Mouse (Mus musculus) layer of hippocampus, postnatal 36 days (tissue): ENCODE measurements at regions not wholly inside any gene's neighbourhood (a gene's known extent, or its start where the extent isn't known, plus 50 kb on each side); places are given as distances from the start of the nearest gene placed in this dataset.

Source experiments
- DNase-seq, 2 experiments: peaks; one replicate each; pipeline ENCODE4 v3.0.0; 2022

DNA sequence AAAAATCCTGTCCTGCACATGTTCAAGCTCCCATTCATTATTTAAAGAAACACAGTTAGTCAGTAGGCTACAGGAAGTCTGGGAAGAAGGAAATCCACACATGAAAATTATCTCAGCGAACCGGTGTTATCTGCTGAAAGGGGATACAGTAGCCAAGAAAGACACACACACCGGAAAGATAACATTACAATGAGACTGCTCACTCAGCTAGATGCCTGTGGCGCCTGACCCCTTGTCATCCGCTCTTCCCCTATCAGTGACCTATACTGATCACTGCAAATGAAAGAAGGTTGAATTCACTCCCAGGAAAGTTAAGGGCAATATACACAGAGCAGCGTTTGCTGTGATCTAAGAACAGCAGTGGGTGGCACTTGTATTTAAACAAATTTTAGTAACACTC, 481.0 kb upstream of the Sox11 start:
- no peak for DNase-seq

- no peak for DNase-seq
These were observed 454.3 kb upstream of the Sox11 start for GRCm38 (mm10) chr12:27796642-27797041.

DNA sequence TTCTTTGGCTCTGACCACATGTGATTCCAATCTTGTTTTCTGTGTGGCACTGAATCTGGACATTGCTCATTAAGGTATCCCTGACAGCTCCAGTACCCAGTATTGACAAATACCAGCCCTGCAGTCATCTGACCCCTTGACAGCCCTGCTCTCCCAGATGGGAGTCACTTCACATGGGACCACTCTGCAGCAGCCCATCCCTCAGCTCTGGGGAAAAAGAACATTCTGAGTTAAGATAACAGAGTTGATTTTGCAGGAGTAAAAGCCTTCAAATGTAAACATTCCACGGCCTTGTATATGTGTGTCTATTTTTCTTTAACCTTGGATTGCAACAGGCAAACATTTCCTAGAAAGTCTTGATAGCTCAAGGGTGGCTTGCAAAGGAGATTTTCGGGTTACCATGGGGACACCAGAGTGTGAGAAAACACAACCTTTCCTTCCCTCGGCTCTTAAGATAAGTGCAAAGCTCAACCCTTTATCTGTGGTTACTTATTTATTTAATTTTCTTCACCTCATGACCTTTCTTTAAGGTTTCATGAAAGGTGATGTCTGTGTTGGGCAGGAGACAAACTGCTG, 444.4 kb upstream of the Sox11 start:
- DNase-seq = no peak

- DNase-seq = no peak
These were observed 438.4 kb upstream of the Sox11 start for GRCm38 (mm10) chr12:27780801-27781200.

DNA sequence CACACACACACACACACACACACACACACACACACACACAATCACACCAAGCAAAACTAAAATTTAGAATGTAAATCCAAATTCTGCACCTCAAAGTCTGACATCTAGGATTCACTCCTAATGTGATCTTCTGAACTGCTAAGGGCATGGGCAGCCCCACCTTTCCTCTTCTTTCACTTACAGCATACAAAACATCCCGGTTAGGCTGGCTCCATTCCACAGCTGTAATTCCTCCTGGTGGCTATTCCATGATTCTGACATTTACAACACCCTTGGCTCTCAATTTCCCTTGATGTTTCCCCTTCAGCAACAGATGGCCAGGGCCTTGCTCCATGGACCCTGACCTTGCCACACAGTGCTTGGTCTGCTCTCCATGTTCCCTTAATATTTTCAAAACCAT, 423.6 kb upstream of the Sox11 start:
- no peak for DNase-seq

- no peak for DNase-seq
These were observed 416.6 kb upstream of the Sox11 start for GRCm38 (mm10) chr12:27759016-27759415.

DNA sequence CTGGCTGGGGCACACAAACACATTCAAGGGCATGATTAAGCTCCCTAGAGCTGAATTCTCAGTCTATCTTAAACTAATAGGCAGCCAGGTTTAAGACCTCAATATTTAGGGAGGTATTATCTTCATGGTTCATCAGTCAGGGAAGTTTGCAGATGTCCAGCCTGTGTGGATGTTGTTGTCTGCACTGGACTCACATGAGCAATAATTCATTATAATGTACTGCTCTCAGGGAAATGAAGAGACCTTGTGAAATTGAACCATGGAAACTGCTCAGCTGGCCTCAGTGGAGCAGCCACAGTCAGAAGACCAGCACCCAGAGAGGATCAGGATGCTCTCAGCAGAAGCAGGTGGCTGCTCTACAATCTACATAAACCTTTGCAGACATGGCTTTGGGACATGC, 415.3 kb upstream of the Sox11 start:
- no peak for DNase-seq

DNA sequence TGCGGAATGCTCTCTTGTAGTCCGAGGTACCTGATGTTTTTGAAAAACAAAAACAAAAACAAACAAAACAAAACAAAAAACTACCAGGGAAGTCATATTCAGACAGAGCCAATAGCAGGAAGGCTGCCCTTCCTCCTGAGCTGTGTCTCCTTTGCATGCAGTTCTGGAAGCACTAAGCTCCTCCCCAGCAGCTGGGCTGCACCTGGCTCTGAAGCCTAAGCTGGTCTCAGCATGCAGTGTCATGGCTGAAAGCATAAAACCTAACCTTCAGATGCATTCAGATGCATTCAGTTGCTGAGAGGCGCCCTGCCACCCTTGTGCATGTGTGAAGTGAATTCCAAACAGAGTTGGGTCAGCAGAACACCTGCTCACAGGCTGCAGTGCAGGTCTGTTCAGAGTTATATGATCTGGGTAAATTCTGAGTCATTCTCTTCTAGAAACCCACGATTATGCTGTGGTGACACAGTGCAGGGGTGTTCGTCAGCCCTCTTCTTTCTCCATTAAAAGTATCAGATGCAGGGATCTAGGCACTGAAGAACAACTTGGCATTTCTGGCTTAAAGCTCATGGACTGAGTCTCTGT, 382.3 kb upstream of the Sox11 start:
- DNase-seq = no peak

- no peak for DNase-seq
These were observed 338.1 kb upstream of the Sox11 start for GRCm38 (mm10) chr12:27680459-27680858.

DNA sequence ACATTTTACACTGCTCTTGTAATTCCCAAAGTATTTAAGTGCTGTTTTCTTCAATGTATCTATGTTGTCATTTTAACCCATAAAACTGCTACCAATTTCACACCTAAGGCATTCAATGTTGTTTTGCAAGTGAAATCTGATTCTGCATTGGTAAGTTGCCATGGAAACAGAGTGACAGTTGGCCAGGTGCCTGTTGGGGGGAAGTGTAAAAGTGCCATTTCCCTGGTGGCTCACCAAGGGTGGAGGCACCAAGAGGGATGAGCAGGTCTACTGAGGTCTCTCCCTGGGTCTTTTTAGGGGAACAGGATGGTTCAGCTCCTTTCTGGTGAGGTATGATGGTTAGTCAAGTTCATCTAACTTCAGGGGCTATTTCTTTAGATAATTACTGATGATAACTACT, 331.0 kb upstream of the Sox11 start:
- DNase-seq = peak in 1 of 2 experiments; percentile 8

- no peak for DNase-seq
These were observed 328.3 kb upstream of the Sox11 start for GRCm38 (mm10) chr12:27670650-27671084.

DNA sequence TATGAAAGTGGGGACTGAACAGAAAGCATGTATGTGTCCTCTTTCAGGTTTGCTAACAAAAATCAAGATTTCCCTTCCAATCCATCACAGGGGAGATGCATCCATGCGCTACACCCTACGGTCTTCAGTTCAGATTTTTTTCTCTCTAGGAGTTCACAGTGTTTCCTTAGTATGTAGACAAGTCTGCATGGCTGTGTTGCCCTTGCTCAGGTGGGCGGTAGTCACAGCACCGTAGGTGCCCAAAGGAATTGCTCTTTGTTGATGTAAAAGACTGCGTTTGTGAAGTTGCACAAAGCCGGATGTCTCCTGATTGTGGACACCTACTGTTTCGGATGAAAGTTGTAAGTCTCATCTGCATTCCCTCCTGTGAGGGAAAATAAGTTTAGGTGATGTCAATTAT, 327.8 kb upstream of the Sox11 start:
- DNase-seq = no peak

GRCm38 (mm10) chr12:27669542-27669941, 327.2 kb upstream of the Sox11 start:
- no peak for DNase-seq

GRCm38 (mm10) chr12:27666456-27666855, 324.1 kb upstream of the Sox11 start:
- DNase-seq = no peak

DNA sequence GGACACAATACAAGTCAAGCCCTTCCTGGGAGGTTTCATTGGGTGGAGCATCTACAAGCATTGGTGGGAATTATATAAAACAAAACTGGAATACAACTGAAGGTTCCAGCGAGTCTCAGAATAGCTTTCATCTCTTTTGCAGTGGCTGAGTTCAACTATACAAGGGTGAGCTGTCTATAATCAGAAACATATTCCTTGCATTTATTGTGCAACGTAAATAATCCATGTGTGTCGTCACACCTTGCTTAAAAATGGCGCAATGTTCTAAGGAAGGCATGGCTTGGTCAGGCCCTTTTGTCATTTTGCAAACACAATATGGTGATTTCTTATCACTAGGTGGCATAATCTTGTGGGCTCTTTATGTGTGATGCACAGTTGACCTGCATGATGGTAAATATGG, 320.8 kb upstream of the Sox11 start:
- no peak for DNase-seq

- no peak for DNase-seq
These were observed 320.3 kb upstream of the Sox11 start for GRCm38 (mm10) chr12:27662723-27663122.

DNA sequence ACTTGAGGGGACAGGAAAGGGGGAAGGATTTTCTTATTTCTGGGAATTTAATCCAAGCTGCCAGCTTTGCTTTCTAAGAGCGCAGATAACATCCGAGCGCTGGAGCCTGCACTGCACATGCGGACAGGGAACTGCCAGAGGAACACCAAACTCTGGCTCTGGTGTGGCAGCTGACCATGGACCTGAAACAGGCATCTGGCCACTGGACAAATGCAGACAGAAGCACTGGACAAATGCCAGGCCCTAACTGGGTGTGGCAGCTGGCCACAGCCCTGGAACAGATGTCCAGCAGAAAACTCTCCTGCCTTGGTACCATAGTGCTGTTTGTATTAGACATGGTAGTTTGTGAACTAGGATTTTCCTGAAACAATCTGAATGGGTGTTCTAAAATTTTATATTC, 315.2 kb upstream of the Sox11 start:
- DNase-seq = no peak

DNA sequence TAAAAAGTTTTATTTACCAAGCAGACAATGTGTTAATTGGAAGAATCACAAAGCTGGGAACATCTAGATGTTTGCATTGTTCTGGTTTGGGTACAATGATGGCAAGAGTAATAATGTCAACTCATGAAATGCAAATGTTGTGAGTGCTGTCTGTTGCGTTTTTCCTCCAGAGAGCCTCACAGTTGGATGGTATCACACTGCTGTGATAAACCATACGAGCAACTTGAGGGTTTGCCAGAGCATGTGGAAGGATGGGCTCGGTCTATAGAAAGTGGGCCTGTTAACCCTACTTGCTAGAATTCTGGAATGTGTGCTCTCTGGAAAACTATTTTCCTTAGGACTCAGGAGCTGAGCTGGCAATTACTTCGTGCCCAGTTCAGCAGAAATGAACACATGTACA, 311.2 kb upstream of the Sox11 start:
- DNase-seq = no peak

DNA sequence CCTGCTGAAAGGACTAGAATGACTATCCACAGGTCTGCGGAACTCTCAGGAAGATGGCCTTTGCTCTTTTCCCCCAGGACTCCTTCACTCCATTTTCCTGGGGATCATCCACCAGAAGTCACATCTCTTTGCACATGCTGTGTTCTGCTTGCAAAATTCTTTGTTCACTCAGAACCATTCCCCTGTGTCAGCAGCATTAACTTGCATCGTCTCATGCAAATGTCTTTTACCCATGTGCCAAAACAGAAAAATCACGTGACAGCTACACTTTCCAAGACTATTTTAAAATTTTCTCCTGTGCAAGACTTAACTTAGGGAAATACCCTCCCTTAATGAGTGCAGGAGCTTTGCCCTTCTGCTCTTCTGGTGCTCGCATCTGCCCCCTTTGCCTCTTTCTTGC, 306.2 kb upstream of the Sox11 start:
- no peak for DNase-seq

- no peak for DNase-seq
These were observed 304.3 kb upstream of the Sox11 start for GRCm38 (mm10) chr12:27646497-27647307.

DNA sequence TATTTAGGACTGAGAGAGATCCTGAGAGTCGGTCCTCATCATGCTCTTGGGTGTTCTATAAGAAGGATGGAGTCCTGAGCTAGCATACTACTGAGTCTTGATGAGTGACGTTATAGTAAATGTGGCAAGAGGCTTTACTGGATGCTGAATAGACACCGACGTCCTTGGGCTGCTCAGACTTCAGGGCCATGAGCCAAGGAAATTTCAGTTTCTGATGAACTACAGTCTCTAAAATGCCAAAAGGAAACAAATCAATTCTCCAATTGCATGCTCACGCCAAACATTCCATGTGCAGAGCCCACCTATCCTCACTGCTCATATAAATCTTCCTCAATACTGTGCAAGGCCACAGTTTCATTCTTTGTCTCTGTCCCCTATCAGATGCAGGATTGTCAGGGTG, 277.2 kb upstream of the Sox11 start:
- no peak for DNase-seq

DNA sequence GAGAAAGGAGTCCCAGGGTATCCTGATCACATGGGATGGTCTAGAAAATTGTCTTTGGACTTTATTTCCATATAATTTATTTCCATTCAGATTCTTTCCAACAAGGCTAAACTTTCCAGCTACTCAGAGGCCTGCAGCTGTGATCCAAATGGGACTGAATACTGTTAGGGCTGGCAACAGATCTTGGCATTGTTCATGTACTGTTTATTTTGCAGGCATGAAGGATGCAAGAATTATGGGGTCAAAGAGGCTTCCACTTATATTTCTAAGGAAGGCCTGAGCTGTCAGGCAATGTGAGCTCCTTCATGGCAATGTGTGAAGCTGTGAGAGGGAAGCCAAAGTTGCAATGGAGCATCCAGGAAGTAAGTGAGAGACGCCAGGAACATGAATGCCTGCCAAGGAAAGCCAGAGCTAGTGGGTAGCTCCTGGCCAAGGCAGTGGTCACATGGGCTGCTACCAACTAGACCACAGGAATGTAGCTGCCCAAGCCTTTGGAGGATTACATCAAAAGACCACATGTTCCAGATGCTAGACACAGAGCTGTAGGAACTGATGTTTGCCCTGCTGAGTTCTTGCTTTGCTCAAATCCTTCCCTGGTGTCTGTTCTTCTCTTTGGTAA, 261.8 kb upstream of the Sox11 start:
- peak; percentile 6 to 20 for DNase-seq

DNA sequence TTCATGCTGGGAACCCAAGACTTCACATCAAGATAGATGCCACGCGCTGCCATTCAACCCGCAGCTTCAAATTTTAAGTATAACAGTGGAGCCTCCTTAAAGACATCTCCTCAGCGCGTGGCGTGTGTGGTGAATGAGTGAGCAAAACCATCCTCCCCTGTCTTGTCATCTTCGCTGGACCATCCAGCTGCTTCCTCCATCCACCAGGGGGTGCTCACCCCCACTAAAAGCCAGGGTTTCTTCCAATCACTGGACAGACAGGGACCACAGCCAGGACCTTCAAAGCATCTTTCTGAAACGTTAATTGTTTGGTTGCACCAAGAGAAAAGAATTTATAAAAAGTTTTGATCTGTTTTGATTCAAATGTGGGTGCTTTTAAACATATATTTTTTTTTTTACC, 256.8 kb upstream of the Sox11 start:
- DNase-seq = peak; percentile 42 to 53

DNA sequence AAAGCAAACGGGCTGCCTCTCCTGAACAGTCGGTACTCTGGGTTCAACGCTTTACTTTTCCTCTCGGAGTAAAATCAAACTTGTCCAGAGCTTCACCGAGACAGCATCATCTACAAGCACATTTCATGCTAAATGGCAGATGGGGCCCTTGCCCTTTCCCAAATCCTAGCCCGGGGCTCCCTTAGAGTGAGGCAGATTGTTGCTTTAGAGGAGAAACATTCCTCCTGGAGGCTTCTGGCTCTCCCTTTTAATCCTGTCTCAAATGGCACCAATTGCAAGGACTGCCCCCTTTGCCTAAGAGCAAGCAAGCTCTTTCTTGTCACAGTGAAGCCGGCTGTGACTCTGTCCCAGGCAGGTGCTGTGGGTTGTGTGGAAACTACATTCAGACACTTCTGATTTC, 255.5 kb upstream of the Sox11 start:
- DNase-seq = no peak
